Mouse (Mus musculus) olfactory bulb, adult 2 months (tissue): ENCODE measurements around the gene Myo18b.

Source experiments
- CTCF ChIP-seq: fragments of 200-500 bp; IDR thresholded peaks from 2 replicates; pipeline ENCODE4 v1.5.1; 2012; ENCODE audit warnings: low read depth, mild to moderate bottlenecking, low read length, moderate library complexity; ENCODE audit not compliant: insufficient read depth
- POLR2A ChIP-seq: fragments of 200-500 bp; IDR thresholded peaks from 2 replicates; pipeline ENCODE4 v1.6.1; 2012; ENCODE audit warnings: mild to moderate bottlenecking, low read depth, low read length, moderate library complexity; ENCODE audit not compliant: insufficient read depth

GRCm38 (mm10) chr5:112941001-112941400 is 44.8 kb upstream of the Myo18b start:
- TF ChIP-seq CTCF (no peak), POLR2A (no peak)
